Mouse (Mus musculus): ENCODE measurements around the gene Kdm8. TPM values are rescaled to one million over a fixed set of nuclear protein-coding genes. Genes with fewer than 3 reads are reported as not detected.
A peak's percentile ranks its signal among the peaks of the same experiment; 100 is the strongest.

Kdm8 gene
- polyA plus RNA-seq, 1 experiment from 2014 or later = 6.3 TPM

DNA sequence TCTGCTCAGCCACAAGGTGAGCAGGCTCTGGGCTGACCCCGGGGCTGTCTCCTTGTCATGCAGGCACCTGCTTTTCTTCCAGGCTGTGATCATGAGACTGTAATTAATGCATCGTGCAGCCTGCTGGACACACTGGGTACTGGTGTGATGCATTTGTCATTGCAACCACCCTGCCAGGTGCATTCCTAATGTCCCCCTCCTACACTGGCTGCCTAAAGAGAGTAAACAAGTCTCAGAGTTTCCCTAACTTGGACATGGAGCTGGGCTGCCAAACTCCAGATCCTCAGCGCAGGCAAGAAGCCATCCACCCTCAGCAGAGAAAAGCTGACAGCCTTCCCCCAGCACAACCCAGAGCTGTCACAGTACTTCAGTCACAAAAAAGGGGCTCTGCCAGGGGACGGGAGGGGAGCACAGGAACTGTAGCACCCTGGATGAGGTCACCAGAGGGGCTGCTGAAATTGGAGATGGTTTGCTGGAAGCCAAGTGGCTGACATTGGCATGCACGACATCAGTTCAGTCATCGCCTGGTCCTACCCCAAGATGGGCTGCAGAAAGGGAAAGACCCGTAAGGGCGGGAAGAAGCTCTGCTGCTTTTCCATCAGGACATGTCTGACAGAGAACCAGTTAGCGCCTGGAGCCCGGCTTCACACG, 31.2 kb downstream of the Kdm8 start:
- H3K9ac ChIP-seq (ENCODE audit: low read length) = peak overlapping the region; percentile 45

DNA sequence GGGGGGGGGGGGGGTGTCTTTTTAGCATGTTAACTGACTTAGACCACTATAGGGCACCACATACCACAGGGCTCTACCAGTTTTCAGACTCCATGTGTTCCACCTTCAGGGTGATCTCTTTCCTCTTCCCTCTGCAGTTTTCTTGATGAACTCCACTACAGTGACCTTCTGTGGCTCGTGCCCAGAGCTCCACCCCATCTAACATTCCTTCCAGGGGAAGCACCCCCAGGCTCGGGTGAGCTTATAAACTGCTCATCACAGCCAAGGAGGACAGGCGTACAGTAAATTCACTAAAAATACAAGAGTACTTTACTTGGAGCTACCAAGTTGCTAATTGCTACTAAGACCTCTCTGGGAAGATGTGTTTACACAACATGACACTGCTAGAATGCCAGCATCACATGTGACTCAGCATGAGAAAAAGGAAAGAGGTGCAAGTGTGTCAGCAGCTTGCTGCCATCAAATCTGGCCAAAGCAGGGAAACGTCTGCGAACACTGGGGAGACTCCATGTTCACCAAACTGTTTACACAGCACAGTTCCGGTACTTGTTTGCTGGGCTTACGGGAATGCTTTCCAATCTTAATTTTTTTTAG, 34.0 kb downstream of the Kdm8 start:
- Histone ChIP-seq H3K9ac (ENCODE audit: low read length) (no peak overlapping the region), H3K4me2 (ENCODE audit: low read depth, low read length) (no peak overlapping the region), H3K36me3 (ENCODE audit: control insufficient read depth, insufficient read depth) (peaks cover 6% of the 10 kb centered on the region; the same call in 1 of the 2 replicates), H3K27me3 (ENCODE audit: control insufficient read depth, insufficient read depth, low read length) (no peaks in the 10 kb centered on the region), H3K4me3 (ENCODE audit: low read length) (no peak overlapping the region), H3K4me1 (ENCODE audit: control insufficient read depth, insufficient read depth, low read length) (peaks cover 41% of the 10 kb centered on the region), H3K9me3 (replicated peaks; ENCODE audit: control insufficient read depth, low read length) (no peaks in the 10 kb centered on the region), H3K27ac (ENCODE audit: low read length) (no peak overlapping the region)
- ATAC-seq (replicated peaks; ENCODE audit: extremely low read depth, insufficient read depth, low FRiP score) = no peak
- 64% methylated on average over 7 of the region's 7 CpGs for WGBS

More for the DNA sequence above, 31.2 kb downstream of the Kdm8 start:
- peaks cover 55% of the 10 kb centered on the region for H3K4me1 ChIP-seq (ENCODE audit: control insufficient read depth, insufficient read depth, low read length)
- H3K4me3 ChIP-seq (ENCODE audit: low read length) = no peak overlapping the region
- 23% methylated on average over 11 of the region's 11 CpGs for whole genome bisulfite sequencing
- peak overlapping the region; percentile 29; the same call in 1 of the 2 replicates for H3K4me2 ChIP-seq (ENCODE audit: low read depth, low read length)
- H3K27ac ChIP-seq (ENCODE audit: low read length) = peak overlapping the region; percentile 91
- H3K36me3 ChIP-seq (ENCODE audit: control insufficient read depth, insufficient read depth) = 0 out of 2 replicates have a peak, but pooled peaks cover 6% of the 10 kb centered on the region
- no peaks in the 10 kb centered on the region for H3K27me3 ChIP-seq (ENCODE audit: control insufficient read depth, insufficient read depth, low read length)
- no peaks in the 10 kb centered on the region for H3K9me3 ChIP-seq (replicated peaks; ENCODE audit: control insufficient read depth, low read length)
- peak; percentile 49 for ATAC-seq (replicated peaks; ENCODE audit: extremely low read depth, insufficient read depth, low FRiP score)

DNA sequence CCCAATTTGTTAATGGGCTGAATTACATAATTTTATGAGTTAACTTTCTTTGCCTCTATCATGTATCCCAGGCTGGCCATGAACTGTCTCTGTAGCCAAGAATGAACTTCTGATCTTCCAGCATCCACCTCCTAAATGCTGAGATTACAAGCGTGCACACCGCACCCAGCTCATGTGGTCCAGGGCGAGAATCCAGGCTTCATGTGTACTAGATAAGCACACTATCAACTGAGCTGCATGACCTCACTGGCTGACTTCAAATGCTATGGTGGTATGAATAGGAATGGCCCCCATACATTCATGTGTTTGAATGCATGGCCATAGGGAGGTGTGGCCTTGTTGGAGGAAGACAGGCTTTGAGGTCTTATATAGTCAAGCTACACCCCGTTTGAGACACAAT, 36.0 kb downstream of the Kdm8 start:
- 79% methylated on average over 4 of the region's 4 CpGs for WGBS
- H3K27me3 ChIP-seq (ENCODE audit: control insufficient read depth, insufficient read depth, low read length) = no peaks in the 10 kb centered on the region
- no peak overlapping the region for H3K27ac ChIP-seq (ENCODE audit: low read length)
- peaks cover 24% of the 10 kb centered on the region for H3K4me1 ChIP-seq (ENCODE audit: control insufficient read depth, insufficient read depth, low read length)
- peaks cover 11% of the 10 kb centered on the region; the same call in 1 of the 2 replicates for H3K36me3 ChIP-seq (ENCODE audit: control insufficient read depth, insufficient read depth)
- H3K4me3 ChIP-seq (ENCODE audit: low read length) = no peak overlapping the region
- no peak overlapping the region for H3K9ac ChIP-seq (ENCODE audit: low read length)
- ATAC-seq (replicated peaks; ENCODE audit: extremely low read depth, insufficient read depth, low FRiP score) = no peak
- no peaks in the 10 kb centered on the region for H3K9me3 ChIP-seq (replicated peaks; ENCODE audit: control insufficient read depth, low read length)
- H3K4me2 ChIP-seq (ENCODE audit: low read depth, low read length) = no peak overlapping the region

DNA sequence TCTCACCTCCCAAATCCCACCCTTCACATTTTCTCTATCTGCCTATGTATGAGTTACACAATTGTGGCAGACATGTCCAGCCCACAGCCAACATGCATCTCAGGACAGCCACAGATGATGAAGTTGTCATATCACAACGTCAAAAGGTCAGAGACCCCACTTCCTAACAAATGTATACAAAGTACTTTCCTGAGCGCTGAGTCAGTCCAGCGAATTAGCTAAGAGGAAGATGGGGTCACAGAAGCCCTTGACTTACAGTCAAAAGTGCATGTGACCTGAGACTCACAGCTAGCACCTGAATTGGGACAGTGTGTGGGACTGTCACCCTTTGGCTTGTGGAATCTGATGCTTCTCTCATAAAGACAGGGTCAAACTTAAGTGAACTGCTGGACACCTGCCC, 37.9 kb downstream of the Kdm8 start:
- no peak for ATAC-seq (replicated peaks; ENCODE audit: extremely low read depth, insufficient read depth, low FRiP score)
- Histone ChIP-seq H3K4me1 (ENCODE audit: control insufficient read depth, insufficient read depth, low read length) (peaks cover 8% of the 10 kb centered on the region), H3K9me3 (replicated peaks; ENCODE audit: control insufficient read depth, low read length) (no peaks in the 10 kb centered on the region), H3K27me3 (ENCODE audit: control insufficient read depth, insufficient read depth, low read length) (no peaks in the 10 kb centered on the region), H3K36me3 (ENCODE audit: control insufficient read depth, insufficient read depth) (peaks cover 11% of the 10 kb centered on the region; the same call in 1 of the 2 replicates), H3K27ac (ENCODE audit: low read length) (no peak overlapping the region), H3K4me2 (ENCODE audit: low read depth, low read length) (no peak overlapping the region), H3K9ac (ENCODE audit: low read length) (no peak overlapping the region), H3K4me3 (ENCODE audit: low read length) (no peak overlapping the region)
- 71% methylated on average over 3 of the region's 3 CpGs for WGBS

DNA sequence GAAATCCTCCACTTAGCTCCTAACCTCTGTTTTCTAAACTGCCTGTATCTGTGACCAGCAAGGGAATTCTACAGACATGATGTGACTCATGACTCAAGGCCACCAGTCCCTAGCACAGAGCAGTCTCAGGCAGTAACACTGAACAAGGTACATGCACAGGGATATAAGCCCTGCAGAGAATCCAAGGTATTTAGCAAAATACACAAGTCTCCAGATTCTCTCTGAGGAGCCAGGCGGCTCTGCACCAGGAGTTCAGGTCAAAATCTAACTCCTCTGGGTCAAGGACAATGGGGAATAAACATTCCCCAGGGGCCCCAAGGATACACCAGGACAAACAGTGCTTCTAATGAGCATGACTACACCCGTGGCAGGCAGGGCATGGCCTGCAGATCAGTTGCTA, 38.4 kb downstream of the Kdm8 start:
- H3K4me2 ChIP-seq (ENCODE audit: low read depth, low read length) = no peak overlapping the region
- H3K27me3 ChIP-seq (ENCODE audit: control insufficient read depth, insufficient read depth, low read length) = no peaks in the 10 kb centered on the region
- no peaks in the 10 kb centered on the region for H3K9me3 ChIP-seq (replicated peaks; ENCODE audit: control insufficient read depth, low read length)
- no peak overlapping the region for H3K27ac ChIP-seq (ENCODE audit: low read length)
- no peak for ATAC-seq (replicated peaks; ENCODE audit: extremely low read depth, insufficient read depth, low FRiP score)
- no peak overlapping the region for H3K4me3 ChIP-seq (ENCODE audit: low read length)
- H3K36me3 ChIP-seq (ENCODE audit: control insufficient read depth, insufficient read depth) = peaks cover 6% of the 10 kb centered on the region; the same call in 1 of the 2 replicates
- peaks cover 6% of the 10 kb centered on the region for H3K4me1 ChIP-seq (ENCODE audit: control insufficient read depth, insufficient read depth, low read length)
- H3K9ac ChIP-seq (ENCODE audit: low read length) = no peak overlapping the region
- WGBS = 76% methylated on average over 2 of the region's 2 CpGs

DNA sequence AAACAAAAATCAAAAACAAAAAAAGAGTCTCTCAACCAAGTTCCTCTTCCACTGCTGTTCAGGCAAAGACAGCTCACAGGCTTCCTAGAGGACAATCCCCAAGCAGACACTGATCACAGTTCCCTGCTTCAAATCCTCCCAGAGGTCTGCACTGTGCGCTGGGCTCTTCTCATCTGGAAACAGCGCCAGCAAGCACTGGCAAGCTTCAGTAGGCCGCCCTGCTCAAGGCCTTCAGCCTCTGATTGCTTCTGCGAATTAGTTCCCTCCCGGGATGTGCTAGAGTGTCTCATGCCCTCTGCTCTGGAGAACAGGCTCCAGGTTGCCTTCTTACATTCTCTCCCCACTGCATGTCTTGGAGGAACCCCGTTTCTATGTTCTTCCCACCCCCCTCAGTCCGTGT, 40.3 kb downstream of the Kdm8 start:
- WGBS = 86% methylated on average over 7 of the region's 7 CpGs
- Histone ChIP-seq H3K36me3 (ENCODE audit: control insufficient read depth, insufficient read depth) (peaks cover 5% of the 10 kb centered on the region; the same call in 1 of the 2 replicates), H3K27ac (ENCODE audit: low read length) (no peak overlapping the region)

DNA sequence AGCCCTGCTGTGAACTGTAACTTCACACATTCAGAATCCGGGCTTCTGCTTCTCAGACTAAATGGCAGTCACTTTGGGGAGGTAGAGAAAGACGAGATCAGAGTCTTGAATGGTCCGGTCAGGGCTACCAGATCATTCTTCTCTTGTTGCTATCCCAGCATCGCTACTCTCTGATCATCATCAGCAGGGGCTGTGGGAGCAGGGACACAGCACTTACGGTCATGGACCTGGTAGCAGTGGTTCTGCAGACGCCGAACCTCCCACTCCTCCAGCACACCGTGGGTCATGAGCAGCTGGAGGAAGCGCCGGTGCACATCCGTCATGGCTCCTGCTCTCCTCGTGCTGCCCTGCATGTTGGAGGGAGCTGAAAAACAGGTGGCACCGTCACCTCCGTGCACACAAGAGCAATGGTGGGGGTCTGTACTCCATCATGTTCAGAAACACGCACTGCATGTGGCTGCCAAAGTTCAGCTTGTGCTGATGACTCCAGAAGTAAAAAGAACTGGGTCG, 41.7 kb downstream of the Kdm8 start:
- Histone ChIP-seq H3K9ac (ENCODE audit: low read length) (no peak overlapping the region), H3K4me1 (ENCODE audit: control insufficient read depth, insufficient read depth, low read length) (peaks cover 11% of the 10 kb centered on the region), H3K27ac (ENCODE audit: low read length) (no peak overlapping the region), H3K36me3 (ENCODE audit: control insufficient read depth, insufficient read depth) (peaks cover 5% of the 10 kb centered on the region; the same call in 1 of the 2 replicates), H3K27me3 (ENCODE audit: control insufficient read depth, insufficient read depth, low read length) (no peaks in the 10 kb centered on the region), H3K9me3 (replicated peaks; ENCODE audit: control insufficient read depth, low read length) (no peaks in the 10 kb centered on the region), H3K4me3 (ENCODE audit: low read length) (no peak overlapping the region), H3K4me2 (ENCODE audit: low read depth, low read length) (no peak overlapping the region)
- no peak for ATAC-seq (replicated peaks; ENCODE audit: extremely low read depth, insufficient read depth, low FRiP score)
- 89% methylated on average over 16 of the region's 16 CpGs for WGBS

More for the DNA sequence above, 40.3 kb downstream of the Kdm8 start:
- 0 out of 2 replicates have a peak, but pooled peaks cover 3% of the 10 kb centered on the region for H3K4me1 ChIP-seq (ENCODE audit: control insufficient read depth, insufficient read depth, low read length)
- no peaks in the 10 kb centered on the region for H3K27me3 ChIP-seq (ENCODE audit: control insufficient read depth, insufficient read depth, low read length)
- H3K9me3 ChIP-seq (replicated peaks; ENCODE audit: control insufficient read depth, low read length) = no peaks in the 10 kb centered on the region
- H3K4me2 ChIP-seq (ENCODE audit: low read depth, low read length) = no peak overlapping the region
- H3K9ac ChIP-seq (ENCODE audit: low read length) = no peak overlapping the region
- ATAC-seq (replicated peaks; ENCODE audit: extremely low read depth, insufficient read depth, low FRiP score) = no peak
- H3K4me3 ChIP-seq (ENCODE audit: low read length) = no peak overlapping the region

DNA sequence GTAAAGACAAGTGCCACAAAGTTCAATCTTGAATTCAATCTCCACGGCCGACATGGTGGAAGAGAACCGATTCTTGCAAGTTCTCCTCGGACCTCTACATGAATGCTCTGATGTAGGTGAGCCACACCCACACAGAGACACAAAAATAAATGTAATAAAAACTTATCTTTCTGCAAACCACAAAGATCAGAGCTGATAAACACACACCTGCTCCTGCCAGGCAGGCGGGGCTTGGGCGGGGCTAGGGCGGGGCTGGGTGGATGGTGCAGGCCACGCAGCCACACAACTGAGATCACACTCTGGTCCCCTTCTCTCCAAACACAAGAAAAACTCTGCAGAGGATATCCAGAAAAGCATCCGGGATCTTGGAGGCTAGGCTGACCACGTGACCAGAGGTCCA, 42.6 kb downstream of the Kdm8 start:
- 88% methylated on average over 10 of the region's 10 CpGs for WGBS
- no peak overlapping the region for H3K9ac ChIP-seq (ENCODE audit: low read length)
- no peak overlapping the region for H3K27ac ChIP-seq (ENCODE audit: low read length)
- H3K9me3 ChIP-seq (replicated peaks; ENCODE audit: control insufficient read depth, low read length) = no peaks in the 10 kb centered on the region
- no peak overlapping the region for H3K4me2 ChIP-seq (ENCODE audit: low read depth, low read length)
- H3K36me3 ChIP-seq (ENCODE audit: control insufficient read depth, insufficient read depth) = peaks cover 5% of the 10 kb centered on the region; the same call in 1 of the 2 replicates
- peaks cover 15% of the 10 kb centered on the region for H3K4me1 ChIP-seq (ENCODE audit: control insufficient read depth, insufficient read depth, low read length)
- no peak for ATAC-seq (replicated peaks; ENCODE audit: extremely low read depth, insufficient read depth, low FRiP score)
- no peak overlapping the region for H3K4me3 ChIP-seq (ENCODE audit: low read length)
- no peaks in the 10 kb centered on the region for H3K27me3 ChIP-seq (ENCODE audit: control insufficient read depth, insufficient read depth, low read length)

DNA sequence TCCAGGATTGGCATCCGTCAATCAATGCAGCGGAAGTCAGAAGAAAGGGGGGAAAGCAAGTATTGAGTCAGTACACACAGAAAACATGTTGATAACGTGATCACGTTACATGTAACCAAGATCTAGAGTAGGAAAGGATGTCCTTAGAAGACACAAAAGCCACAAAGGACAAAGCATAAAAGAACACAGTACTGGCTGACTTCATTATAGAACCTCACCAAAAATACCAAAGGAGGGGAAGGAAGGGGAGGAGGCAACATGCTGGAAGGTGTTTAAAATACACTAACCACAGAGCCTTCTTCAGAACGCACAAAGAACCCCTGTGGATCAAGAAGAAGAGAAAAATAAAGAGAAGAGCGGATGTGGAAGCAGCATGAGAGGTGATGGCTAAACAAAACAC, 44.2 kb downstream of the Kdm8 start:
- Histone ChIP-seq H3K27me3 (ENCODE audit: control insufficient read depth, insufficient read depth, low read length) (no peaks in the 10 kb centered on the region), H3K4me2 (ENCODE audit: low read depth, low read length) (no peak overlapping the region), H3K36me3 (ENCODE audit: control insufficient read depth, insufficient read depth) (peaks cover 5% of the 10 kb centered on the region; the same call in 1 of the 2 replicates), H3K4me3 (ENCODE audit: low read length) (no peak overlapping the region), H3K27ac (ENCODE audit: low read length) (no peak overlapping the region), H3K4me1 (ENCODE audit: control insufficient read depth, insufficient read depth, low read length) (peaks cover 16% of the 10 kb centered on the region), H3K9ac (ENCODE audit: low read length) (no peak overlapping the region), H3K9me3 (replicated peaks; ENCODE audit: control insufficient read depth, low read length) (no peaks in the 10 kb centered on the region)
- ATAC-seq (replicated peaks; ENCODE audit: extremely low read depth, insufficient read depth, low FRiP score) = no peak
- WGBS = 82% methylated on average over 6 of the region's 6 CpGs
